Mouse (Mus musculus) spleen, postnatal 36 days (tissue): ENCODE results near the gene Fcer2a.

Source experiments
- DNase-seq, 2 experiments: peaks; one replicate each; pipeline ENCODE4 v3.0.0; 2022; ENCODE audit warnings: low spot score in 2 of 2, mixed read lengths in 1 of 2

Fcer2a gene

GRCm38 (mm10) chr8:3694121-3694520 is at the start of gene Fcer2a:
Fcer2a (minus strand) TSS chr8:3694175.
- DNase-seq = peak; percentile 73 to 83

GRCm38 (mm10) chr8:3736947-3737346 is 43.0 kb upstream of the Fcer2a start:
- DNase-seq = no peak

- DNase-seq = no peak
These were observed 41.6 kb upstream of the Fcer2a start for GRCm38 (mm10) chr8:3735599-3735998.

GRCm38 (mm10) chr8:3734084-3734483 is 40.1 kb upstream of the Fcer2a start:
- no peak for DNase-seq

GRCm38 (mm10) chr8:3721041-3721440 is 27.1 kb upstream of the Fcer2a start:
- DNase-seq = no peak

GRCm38 (mm10) chr8:3720551-3720950 is 26.6 kb upstream of the Fcer2a start, which contains the start of gene Clec4g:
Clec4g (minus strand) TSS chr8:3720651.
- no peak for DNase-seq

- DNase-seq = peak; percentile 76 to 80
These were observed 24.6 kb upstream of the Fcer2a start for GRCm38 (mm10) chr8:3718559-3718958.

- no peak for DNase-seq
These were observed 23.5 kb upstream of the Fcer2a start for GRCm38 (mm10) chr8:3717321-3717954.

- peak; percentile 72 to 83 for DNase-seq
These were observed 17.7 kb upstream of the Fcer2a start for GRCm38 (mm10) chr8:3711646-3712045.

- peak; percentile 42 for DNase-seq
These were observed 16.3 kb upstream of the Fcer2a start for GRCm38 (mm10) chr8:3710312-3710711.

- DNase-seq = no peak
These were observed 13.6 kb upstream of the Fcer2a start for GRCm38 (mm10) chr8:3707611-3708010.

- DNase-seq = no peak
These were observed 11.7 kb upstream of the Fcer2a start for GRCm38 (mm10) chr8:3705711-3706110.

- no peak for DNase-seq
These were observed 7.5 kb upstream of the Fcer2a start for GRCm38 (mm10) chr8:3701491-3701890.

- DNase-seq = no peak
These were observed 3.2 kb downstream of the Fcer2a start for GRCm38 (mm10) chr8:3690774-3691173.

- DNase-seq = no peak
These were observed 6.4 kb downstream of the Fcer2a start for GRCm38 (mm10) chr8:3687537-3687936.

- no peak for DNase-seq
These were observed 8.6 kb downstream of the Fcer2a start for GRCm38 (mm10) chr8:3685422-3685821.

GRCm38 (mm10) chr8:3684530-3684929 is 9.4 kb downstream of the Fcer2a start:
- no peak for DNase-seq

GRCm38 (mm10) chr8:3683408-3684176 is 10.4 kb downstream of the Fcer2a start:
- DNase-seq = no peak

GRCm38 (mm10) chr8:3682435-3682834 is 11.5 kb downstream of the Fcer2a start:
- no peak for DNase-seq

- DNase-seq = no peak
These were observed 14.3 kb downstream of the Fcer2a start for GRCm38 (mm10) chr8:3679656-3680055.

GRCm38 (mm10) chr8:3679236-3679635 is 14.7 kb downstream of the Fcer2a start:
- no peak for DNase-seq

GRCm38 (mm10) chr8:3678831-3679230 is 15.1 kb downstream of the Fcer2a start:
- DNase-seq = no peak

- DNase-seq = no peak
These were observed 16.9 kb downstream of the Fcer2a start for GRCm38 (mm10) chr8:3676993-3677579.
